Mouse (Mus musculus) layer of hippocampus, postnatal 14 days (tissue): ENCODE data around the gene Exosc3. TPM values are rescaled to one million over a fixed set of nuclear protein-coding genes. Genes with fewer than 3 reads are reported as not detected.

ENCODE experiments used
- DNase-seq, 2 experiments: peaks; one replicate each; pipeline ENCODE4 v3.0.0; 2021 to 2022; ENCODE audit warnings: low spot score in 2 of 2, mixed read lengths in 1 of 2
- total RNA-seq, 2 experiments: library from RNA; stranded (reverse); gene quantifications; 2 replicates each; pipeline ENCODE4 v1.2.3; 2021

Gene Exosc3
- total RNA-seq, 2 experiments from 2014 or later = 13.5 to 13.6 TPM

DNA sequence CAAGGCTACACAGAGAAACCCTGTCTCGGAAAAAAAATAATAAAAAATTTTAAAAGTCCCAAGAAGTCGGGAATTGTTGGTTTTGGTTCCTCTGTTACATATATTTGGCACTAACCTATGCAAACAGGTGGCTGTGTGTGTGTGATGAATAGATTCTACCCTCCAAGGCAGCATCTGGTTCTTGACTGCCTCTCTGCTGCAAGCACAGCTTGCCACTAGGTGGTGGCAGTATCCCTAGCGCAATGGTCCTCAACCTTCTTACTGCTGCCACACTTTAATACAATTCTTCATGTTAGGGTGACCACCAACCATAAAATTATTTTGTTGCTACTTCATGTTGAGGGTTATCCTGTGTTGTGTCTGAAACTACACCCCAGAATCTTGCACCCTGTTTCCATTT, 56.2 kb downstream of the Exosc3 start:
- no peak for DNase-seq

DNA sequence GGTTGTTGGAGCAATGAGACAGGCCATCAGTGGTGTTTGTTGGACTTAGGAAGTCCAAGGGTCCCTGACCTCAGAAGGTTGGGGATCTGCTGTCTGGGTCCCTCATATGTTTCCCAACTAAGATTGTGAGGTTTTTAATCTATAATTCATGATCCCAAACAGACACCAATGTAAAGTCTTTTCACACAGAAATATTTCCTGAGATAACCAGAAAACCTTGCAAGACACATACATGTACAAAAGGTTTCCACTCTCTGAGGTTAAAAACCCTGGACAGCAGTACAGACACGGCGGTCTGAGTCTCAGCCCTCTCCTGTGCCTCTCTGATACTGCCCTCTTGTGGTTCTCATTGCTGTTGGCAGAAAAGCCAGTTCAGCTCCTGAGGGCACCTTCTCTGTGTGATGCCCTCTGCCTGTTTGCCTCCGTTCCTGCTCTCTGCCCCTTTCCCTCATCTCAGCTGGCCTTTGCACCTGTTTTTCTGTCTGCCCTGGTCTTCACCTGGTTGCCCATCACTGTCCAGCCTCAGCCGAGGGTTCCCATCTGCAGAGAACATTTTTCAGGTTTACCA, 62.5 kb downstream of the Exosc3 start:
- DNase-seq = peak; percentile 61 to 71

DNA sequence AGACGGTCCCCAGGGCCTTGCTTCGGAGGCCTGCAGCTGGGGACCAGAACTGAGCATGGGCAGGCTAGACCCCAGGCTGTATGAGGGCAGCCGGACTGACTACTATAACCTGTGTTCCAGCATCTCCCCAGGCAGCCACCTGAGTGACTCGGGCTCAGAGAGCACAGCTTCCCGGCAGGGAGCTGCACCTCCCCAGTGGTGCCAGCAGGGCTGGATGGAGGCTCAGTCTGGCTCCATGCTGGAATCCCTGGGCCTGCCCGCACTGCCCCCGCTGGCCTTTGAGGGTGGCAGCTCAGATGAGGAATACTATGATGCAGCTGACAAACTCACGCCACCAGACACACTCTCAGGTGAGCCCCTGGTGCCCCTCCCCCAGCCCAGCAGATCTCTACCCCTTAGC, 63.2 kb downstream of the Exosc3 start:
- DNase-seq = no peak

DNA sequence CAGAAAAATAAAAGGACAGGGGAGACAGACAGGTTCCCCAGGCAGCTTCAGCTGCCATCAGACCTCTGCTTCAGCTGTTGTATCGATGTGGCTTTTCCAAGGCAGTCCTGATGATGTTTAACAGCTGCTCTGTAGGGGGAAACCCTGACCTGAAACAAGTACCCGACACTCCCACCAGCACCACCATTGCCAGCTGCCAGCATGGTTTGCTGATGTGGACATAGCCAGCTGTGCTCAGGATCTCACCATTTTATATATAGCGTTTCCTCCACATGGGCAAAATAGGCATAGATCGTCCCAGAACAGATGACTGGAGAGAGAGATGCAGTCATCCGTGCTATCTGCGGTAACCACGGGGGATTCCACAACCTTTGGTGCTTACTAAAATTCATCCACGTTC, 66.8 kb downstream of the Exosc3 start:
- DNase-seq = no peak

DNA sequence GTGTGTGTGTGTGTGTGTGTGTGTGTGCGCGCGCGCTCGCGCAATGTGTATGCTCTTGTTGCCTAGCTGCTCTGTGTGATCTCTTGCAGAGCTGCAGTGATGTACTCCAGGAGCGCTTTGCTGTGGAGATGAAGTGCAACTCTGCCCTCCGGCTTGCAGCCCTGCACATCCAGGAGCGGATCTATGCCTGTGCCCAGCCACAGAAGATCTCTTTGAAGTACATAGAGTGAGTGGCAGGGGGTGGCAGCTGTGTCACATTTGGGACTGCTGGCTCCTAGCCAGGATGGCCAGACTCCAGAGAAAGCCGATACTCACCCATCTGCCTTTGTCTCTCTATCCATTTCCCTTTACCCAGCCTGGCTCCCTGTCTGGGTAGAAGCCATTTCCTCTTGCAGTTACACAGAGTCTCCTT, 71.5 kb downstream of the Exosc3 start:
- DNase-seq = peak; percentile 85 to 89

DNA sequence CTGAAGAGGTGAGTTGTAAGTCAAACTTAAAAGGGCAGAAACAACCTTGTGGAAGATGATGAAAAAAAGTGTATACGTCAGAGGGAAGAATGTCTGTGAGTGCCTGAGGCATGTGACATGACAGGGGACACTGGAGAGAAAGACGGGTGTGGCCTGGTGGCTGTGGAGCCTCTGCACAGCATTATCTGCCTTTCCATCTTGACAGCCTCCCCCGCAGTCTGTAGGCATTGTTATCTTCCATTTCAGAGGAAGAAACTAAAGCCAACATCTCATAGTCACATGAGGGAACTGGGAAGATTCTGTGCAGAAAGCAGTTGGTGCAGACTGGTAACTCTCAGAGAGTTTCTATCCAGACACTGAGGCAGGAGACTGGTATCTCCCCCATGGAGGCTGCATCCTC, 74.6 kb downstream of the Exosc3 start:
- DNase-seq = no peak

Other genes with a start within 250 kb of the Exosc3 start
- 10 to 100 TPM; 66.7 to 75.6 TPM for gene Tomm5, start 234.6 kb downstream of the Exosc3 start, total RNA-seq
- 10 to 100 TPM; 20.7 to 24.3 TPM for gene Frmpd1, start 157.9 kb downstream of the Exosc3 start, total RNA-seq
- 10 to 100 TPM; 16.5 to 16.7 TPM for gene Trmt10b, start 45.6 kb downstream of the Exosc3 start, total RNA-seq
- gene Dcaf10, start 631 bp downstream of the Exosc3 start, total RNA-seq = 10 to 100 TPM; 21.4 to 21.5 TPM
- 100 to 1,000 TPM; 117 to 126 TPM for gene Slc25a51, start 66.0 kb upstream of the Exosc3 start, total RNA-seq
- gene Shb, start 189.7 kb upstream of the Exosc3 start, total RNA-seq = 10 to 100 TPM; 21.5 to 24.9 TPM